Mouse (Mus musculus): ENCODE results near the gene Gm10130.

- TF ChIP-seq GATA1 (IDR thresholded peaks at IDR 0.05; ENCODE audit: borderline replicate concordance, low read length) (no peak), FLI1 (IDR thresholded peaks at IDR 0.05; ENCODE audit: low read length) (no peak)
These were observed 66.7 kb downstream of the Gm10130 start for GRCm38 (mm10) chr2:150390198-150390597.
